Mouse (Mus musculus) heart, postnatal 0 days (tissue): ENCODE results near the gene Mta3.

Experiments
- CTCF ChIP-seq: IDR thresholded peaks from 2 replicates; pipeline ENCODE4 v1.5.1; 2016; ENCODE audit warnings: antibody characterized with exemption, control low read depth, low read depth
- EP300 ChIP-seq: IDR thresholded peaks from 2 replicates; pipeline ENCODE4 v1.6.1; 2016; ENCODE audit warnings: antibody characterized with exemption, low read depth

GRCm38 (mm10) chr17:83759547-83759946 lies 53.6 kb downstream of the Mta3 start:
- TF ChIP-seq EP300 (no peak), CTCF (no peak)
